Mouse (Mus musculus) ES-Bruce4 (cell line): ENCODE measurements around the gene Dnajc7.

Experiments
- CTCF ChIP-seq: IDR thresholded peaks from one replicate; pipeline ENCODE4 v1.8.1; 2011; ENCODE audit warnings: low read depth, low read length
- EP300 ChIP-seq: IDR thresholded peaks from 2 replicates; pipeline ENCODE4 v1.6.1; 2011; ENCODE audit warnings: low read depth, low read length; ENCODE audit not compliant: insufficient read depth
- POLR2A ChIP-seq: IDR thresholded peaks from one replicate; pipeline ENCODE4 v1.8.1; 2011; ENCODE audit warnings: low read length; ENCODE audit not compliant: insufficient read depth

- no peak for TF ChIP-seq EP300
- no peak for TF ChIP-seq CTCF
- no peak for TF ChIP-seq POLR2A
These were observed 28.4 kb upstream of the Dnajc7 start for GRCm38 (mm10) chr11:100648405-100648804.
